Mouse (Mus musculus): ENCODE data around the gene Gm21761.
"Not testable (repeated sequence)": the region's sequence is repeated elsewhere in the genome, so short reads cannot be mapped to it uniquely, and the experiment has no call there.

Gene Gm21761

GRCm38 (mm10) chr13:119929172-119929571 is at the start of gene Gm21761:
Gene Gm21761, minus strand, starts transcription at chr13:119929272.
- DNase-seq (ENCODE audit: low spot score), result not testable (repeated sequence)

- not testable (repeated sequence) for DNase-seq (ENCODE audit: low spot score)
Measured at GRCm38 (mm10) chr13:119969163-119969562, 40.1 kb upstream of the Gm21761 start.

- DNase-seq (ENCODE audit: low spot score), result not testable (repeated sequence)
Measured at GRCm38 (mm10) chr13:119968193-119968592, 39.1 kb upstream of the Gm21761 start.

- DNase-seq (ENCODE audit: low spot score), result not testable (repeated sequence)
Measured at GRCm38 (mm10) chr13:119965968-119966367, 36.9 kb upstream of the Gm21761 start.

- not testable (repeated sequence) for DNase-seq (ENCODE audit: low spot score)
Measured at GRCm38 (mm10) chr13:119965302-119965952, 36.4 kb upstream of the Gm21761 start.

GRCm38 (mm10) chr13:119962856-119963255 is 33.8 kb upstream of the Gm21761 start:
- DNase-seq (ENCODE audit: low spot score), result not testable (repeated sequence)

GRCm38 (mm10) chr13:119955567-119955966 is 26.5 kb upstream of the Gm21761 start:
- DNase-seq (ENCODE audit: low spot score), result not testable (repeated sequence)

GRCm38 (mm10) chr13:119955089-119955488 is 26.0 kb upstream of the Gm21761 start:
- DNase-seq (ENCODE audit: low spot score), result not testable (repeated sequence)

- not testable (repeated sequence) for DNase-seq (ENCODE audit: low spot score)
Measured at GRCm38 (mm10) chr13:119950706-119951105, 21.6 kb upstream of the Gm21761 start, which contains the start of gene B020031M17Rik. Gene B020031M17Rik, minus strand, starts transcription at chr13:119950806.

GRCm38 (mm10) chr13:119924597-119925340 is 4.3 kb downstream of the Gm21761 start:
- not testable (repeated sequence) for DNase-seq (ENCODE audit: low spot score)

- not testable (repeated sequence) for DNase-seq (ENCODE audit: low spot score)
Measured at GRCm38 (mm10) chr13:119916966-119917722, 11.9 kb downstream of the Gm21761 start.

GRCm38 (mm10) chr13:119916449-119916848 is 12.6 kb downstream of the Gm21761 start:
- DNase-seq (ENCODE audit: low spot score), result not testable (repeated sequence)

- not testable (repeated sequence) for DNase-seq (ENCODE audit: low spot score)
Measured at GRCm38 (mm10) chr13:119898549-119898948, 30.5 kb downstream of the Gm21761 start.

- not testable (repeated sequence) for DNase-seq (ENCODE audit: low spot score)
Measured at GRCm38 (mm10) chr13:119894685-119895084, 34.4 kb downstream of the Gm21761 start, which contains the start of gene Tcstv1. Gene Tcstv1, minus strand, starts transcription at chr13:119894785.

GRCm38 (mm10) chr13:119886896-119887295 is 42.2 kb downstream of the Gm21761 start:
- DNase-seq (ENCODE audit: low spot score), result not testable (repeated sequence)

- DNase-seq (ENCODE audit: low spot score), result not testable (repeated sequence)
Measured at GRCm38 (mm10) chr13:119864395-119864999, 64.6 kb downstream of the Gm21761 start.

GRCm38 (mm10) chr13:119862399-119862798 is 66.7 kb downstream of the Gm21761 start:
- DNase-seq (ENCODE audit: low spot score), result not testable (repeated sequence)
